Mouse (Mus musculus) midbrain, embryonic 11.5 days (tissue): Measurements from ENCODE around the gene Sorl1. TPM values are rescaled to one million over a fixed set of nuclear protein-coding genes. Genes with fewer than 3 reads are reported as not detected.

ENCODE experiments used
- ATAC-seq: fragments of 200-750 bp; cut with Nextera tagmentation; 2 replicates; pipeline ENCODE4 v1.8.0; 2017; ENCODE audit warnings: moderate TSS enrichment, moderate library complexity; ENCODE audit not compliant: low FRiP score
- DNase-seq: peaks from one replicate; pipeline ENCODE4 v3.0.0; 2015; ENCODE audit warnings: low spot score; ENCODE audit errors: missing footprints
- H3K27ac ChIP-seq: fragments of 300-500 bp; sonication (generic); 2 replicates; pipeline ENCODE4 v1.5.1; 2014; ENCODE audit warnings: low read depth, low read length
- H3K27me3 ChIP-seq: fragments of 300-500 bp; sonication (generic); 2 replicates; pipeline ENCODE4 v1.6.1; 2014; ENCODE audit warnings: mild to moderate bottlenecking, low read length, moderate library complexity, mixed read lengths; ENCODE audit not compliant: control insufficient read depth, insufficient read depth
- H3K36me3 ChIP-seq: fragments of 300-500 bp; sonication (generic); 2 replicates; pipeline ENCODE4 v1.6.1; 2014; ENCODE audit warnings: mild to moderate bottlenecking, low read length, moderate library complexity, mixed read lengths; ENCODE audit not compliant: control insufficient read depth, insufficient read depth
- H3K4me1 ChIP-seq: fragments of 300-500 bp; sonication (generic); 2 replicates; pipeline ENCODE4 v1.6.1; 2014; ENCODE audit warnings: low read length; ENCODE audit not compliant: control insufficient read depth, insufficient read depth
- H3K4me2 ChIP-seq: fragments of 300-500 bp; sonication (generic); 2 replicates; pipeline ENCODE4 v1.6.1; 2014; ENCODE audit warnings: mild to moderate bottlenecking, moderate library complexity
- H3K4me3 ChIP-seq: fragments of 300-500 bp; sonication (generic); 2 replicates; pipeline ENCODE4 v1.5.1; 2014; ENCODE audit warnings: low read depth, low read length
- H3K9ac ChIP-seq: fragments of 300-500 bp; sonication (generic); 2 replicates; pipeline ENCODE4 v1.6.1; 2014; ENCODE audit warnings: low read length
- H3K9me3 ChIP-seq: fragments of 300-500 bp; sonication (generic); 2 replicates; pipeline ENCODE4 v1.6.1; 2016; ENCODE audit warnings: low read length; ENCODE audit not compliant: control insufficient read depth
- WGBS: fragments of 180-500 bp; shearing (Covaris S2); extraction: QIAGEN DNeasy Blood & Tissue Kit; methylation state at CpG from one replicate; pipeline ENCODE4 v1.1.7; 2014; 5-methylcytosine and 5-hydroxymethylcytosine counted together
- polyA plus RNA-seq: library from polyadenylated mRNA; unstranded; fragments of >200 nt; fragmentation: Nextera tagmentation; extraction: Ambion mirVana; gene quantifications from 2 replicates; pipeline ENCODE4 v1.2.1, GENCODE M21; 2014

Gene Sorl1
- polyA plus RNA-seq, 1 experiment from 2014 or later: 3.8 TPM

- Histone ChIP-seq H3K9me3 (no peaks in the 10 kb centered on the region), H3K27ac (no peak overlapping the region; the same call in 1 of the 2 replicates), H3K27me3 (no peaks in the 10 kb centered on the region), H3K4me1 (no peaks in the 10 kb centered on the region), H3K9ac (no peak overlapping the region), H3K4me2 (no peak overlapping the region), H3K4me3 (no peak overlapping the region), H3K36me3 (no peaks in the 10 kb centered on the region)
- DNase-seq (no peak), ATAC-seq (no peak)
- WGBS: 76% methylated on average over 18 of the region's 18 CpGs
Observed at GRCm38 (mm10) chr9:42039000-42039992, 84.8 kb downstream of the Sorl1 start.

DNA sequence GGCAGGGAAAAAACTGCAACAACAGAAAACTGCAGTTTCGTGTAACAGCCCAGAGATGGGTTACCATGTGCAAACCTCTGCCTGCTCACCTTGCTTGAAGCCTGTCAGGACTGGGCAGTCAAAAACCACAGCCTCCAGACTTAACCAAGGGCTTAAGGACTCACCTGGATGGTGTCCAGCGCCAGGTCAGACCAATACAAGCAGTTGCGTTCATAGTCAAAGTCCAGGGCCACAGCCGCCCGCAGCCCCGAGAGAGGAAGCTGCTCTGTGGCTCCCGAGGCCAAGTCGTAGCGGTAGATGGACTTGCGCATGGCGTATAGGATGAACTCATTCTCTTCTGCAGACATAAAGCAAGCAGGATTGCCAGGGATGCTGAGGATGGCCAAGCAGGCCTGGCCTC lies 87.2 kb downstream of the Sorl1 start:
- Histone ChIP-seq H3K9me3 (no peaks in the 10 kb centered on the region), H3K4me2 (no peak overlapping the region), H3K27ac (no peak overlapping the region), H3K4me3 (no peak overlapping the region), H3K27me3 (no peaks in the 10 kb centered on the region), H3K4me1 (peaks cover 2% of the 10 kb centered on the region; the same call in 1 of the 2 replicates), H3K9ac (no peak overlapping the region), H3K36me3 (no peaks in the 10 kb centered on the region)
- WGBS: 93% methylated on average over 11 of the region's 11 CpGs
- DNase-seq (no peak), ATAC-seq (no peak)

- WGBS: 86% methylated on average over 5 of the region's 5 CpGs
- H3K4me3 ChIP-seq: no peak overlapping the region
- DNase-seq: no peak
- H3K27me3 ChIP-seq: no peaks in the 10 kb centered on the region
- H3K4me2 ChIP-seq: no peak overlapping the region
- H3K36me3 ChIP-seq: no peaks in the 10 kb centered on the region
- no peaks in the 10 kb centered on the region for H3K9me3 ChIP-seq
- H3K9ac ChIP-seq: no peak overlapping the region
- H3K27ac ChIP-seq: no peak overlapping the region
- no peak for ATAC-seq
- peaks cover 2% of the 10 kb centered on the region; the same call in 1 of the 2 replicates for H3K4me1 ChIP-seq
Observed at GRCm38 (mm10) chr9:42035995-42036394, 88.1 kb downstream of the Sorl1 start.

DNA sequence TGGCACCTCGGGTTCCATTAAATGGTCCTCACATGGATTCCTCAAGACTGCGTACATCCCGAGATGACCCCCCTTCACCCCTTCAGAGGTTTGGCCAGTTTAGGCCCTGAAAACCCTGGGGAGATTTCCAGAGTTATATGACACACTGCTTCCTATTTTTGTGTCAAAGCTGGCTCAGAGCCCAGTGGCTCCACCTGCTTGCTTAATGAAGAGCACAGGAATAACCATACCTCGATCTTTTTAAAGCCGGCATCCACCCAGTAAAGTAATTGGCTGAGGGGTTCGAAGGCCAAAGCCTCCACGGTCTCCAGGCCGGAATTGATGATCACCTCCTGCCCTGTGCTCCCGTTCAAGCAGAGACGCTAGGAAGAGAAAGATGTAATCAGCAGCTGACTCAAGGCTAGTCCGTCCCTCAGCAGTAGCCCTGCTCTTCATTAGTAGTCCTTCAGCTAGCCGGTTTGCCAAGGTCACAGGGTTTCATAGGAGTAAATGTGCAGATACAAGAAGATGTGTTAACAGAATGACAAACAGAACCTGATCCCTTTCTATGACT lies 88.8 kb downstream of the Sorl1 start:
- H3K27me3 ChIP-seq: no peaks in the 10 kb centered on the region
- H3K27ac ChIP-seq: no peak overlapping the region
- DNase-seq (no peak), ATAC-seq (no peak)
- H3K36me3 ChIP-seq: no peaks in the 10 kb centered on the region
- no peak overlapping the region for H3K9ac ChIP-seq
- no peak overlapping the region for H3K4me2 ChIP-seq
- WGBS: 87% methylated on average over 12 of the region's 12 CpGs
- no peak overlapping the region for H3K4me3 ChIP-seq
- H3K4me1 ChIP-seq: peaks cover 2% of the 10 kb centered on the region; the same call in 1 of the 2 replicates
- H3K9me3 ChIP-seq: no peaks in the 10 kb centered on the region

DNA sequence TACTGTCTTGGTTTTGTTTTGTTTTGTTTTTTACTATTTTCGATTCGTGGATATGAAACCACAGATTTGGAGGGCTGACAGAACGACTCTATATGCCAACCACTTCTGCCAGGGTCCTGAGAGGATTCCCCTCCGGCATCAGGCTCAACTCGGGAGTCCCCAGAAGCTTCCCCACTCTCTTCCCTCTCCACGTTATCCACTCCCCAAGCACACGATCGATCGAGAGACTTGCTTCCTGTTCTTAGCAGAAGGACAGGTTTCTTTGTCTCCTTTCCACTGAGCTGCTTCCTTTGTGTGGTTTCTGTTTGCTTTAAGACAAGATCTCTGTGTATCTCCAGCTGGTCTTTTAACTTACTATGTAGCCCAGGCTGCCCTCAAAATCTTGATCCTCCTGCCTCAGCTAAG lies 90.0 kb downstream of the Sorl1 start:
- H3K27ac ChIP-seq: no peak overlapping the region
- H3K4me2 ChIP-seq: no peak overlapping the region
- DNase-seq (no peak), ATAC-seq (no peak)
- no peaks in the 10 kb centered on the region for H3K36me3 ChIP-seq
- no peaks in the 10 kb centered on the region for H3K9me3 ChIP-seq
- WGBS: 53% methylated on average over 9 of the region's 9 CpGs
- H3K27me3 ChIP-seq: no peaks in the 10 kb centered on the region
- no peak overlapping the region for H3K4me3 ChIP-seq
- H3K4me1 ChIP-seq: peaks cover 2% of the 10 kb centered on the region; the same call in 1 of the 2 replicates
- H3K9ac ChIP-seq: no peak overlapping the region

DNA sequence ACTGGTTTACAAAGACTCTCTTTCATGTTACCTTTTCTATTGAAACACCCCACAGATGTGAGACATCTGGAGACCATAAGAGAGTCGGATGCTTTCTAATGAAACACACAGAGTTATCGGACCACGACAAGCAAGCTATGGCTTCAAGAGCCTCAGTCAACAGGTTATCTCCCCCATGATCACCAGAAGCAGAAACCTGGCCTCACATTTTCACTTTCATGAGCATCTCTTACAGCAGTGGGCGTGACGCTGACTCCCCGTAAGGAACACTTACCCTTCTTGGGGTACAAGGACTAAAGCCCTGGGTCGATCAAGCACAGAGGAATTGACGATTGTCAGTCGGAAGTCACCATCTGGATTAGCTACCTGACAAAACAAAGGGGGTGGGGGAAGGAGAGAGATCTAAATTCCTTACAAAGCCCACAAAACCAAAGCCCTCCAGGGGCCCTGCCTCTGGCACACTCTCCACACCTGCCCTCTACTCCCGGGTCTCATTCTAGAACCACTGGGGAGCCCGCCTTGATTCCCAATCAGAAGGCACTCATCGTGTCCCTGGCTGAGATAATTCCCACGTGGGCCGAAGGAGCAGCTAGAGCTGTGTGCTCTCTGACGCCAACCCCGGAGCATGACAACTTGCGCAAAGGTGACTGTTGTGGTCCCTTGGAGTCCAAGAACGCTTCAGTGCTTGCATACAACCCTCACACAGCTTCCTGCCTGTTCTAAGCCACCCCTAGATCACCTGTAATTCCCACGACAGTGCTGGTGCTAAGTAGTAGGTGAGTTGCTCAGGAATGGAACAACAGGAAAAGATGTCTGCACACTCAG lies 90.6 kb downstream of the Sorl1 start:
- Histone ChIP-seq H3K36me3 (no peaks in the 10 kb centered on the region), H3K4me1 (peaks cover 2% of the 10 kb centered on the region; the same call in 1 of the 2 replicates), H3K4me2 (no peak overlapping the region), H3K9me3 (no peaks in the 10 kb centered on the region), H3K27me3 (no peaks in the 10 kb centered on the region), H3K27ac (no peak overlapping the region), H3K9ac (no peak overlapping the region), H3K4me3 (no peak overlapping the region)
- ATAC-seq (no peak), DNase-seq (no peak)
- WGBS: 46% methylated on average over 19 of the region's 19 CpGs

GRCm38 (mm10) chr9:42032419-42032818 lies 91.7 kb downstream of the Sorl1 start:
- Histone ChIP-seq H3K27me3 (no peaks in the 10 kb centered on the region), H3K9me3 (no peaks in the 10 kb centered on the region), H3K4me1 (peaks cover 2% of the 10 kb centered on the region; the same call in 1 of the 2 replicates), H3K4me2 (no peak overlapping the region), H3K36me3 (no peaks in the 10 kb centered on the region), H3K27ac (no peak overlapping the region), H3K4me3 (no peak overlapping the region), H3K9ac (no peak overlapping the region)
- WGBS: 67% methylated on average over 9 of the region's 9 CpGs
- DNase-seq (no peak), ATAC-seq (no peak)

GRCm38 (mm10) chr9:42028807-42029206 lies 95.3 kb downstream of the Sorl1 start:
- WGBS: 76% methylated on average over 4 of the region's 4 CpGs

More at GRCm38 (mm10) chr9:42028807-42029206, 95.3 kb downstream of the Sorl1 start:
- Histone ChIP-seq H3K9ac (no peak overlapping the region), H3K9me3 (no peaks in the 10 kb centered on the region), H3K4me1 (peaks cover 2% of the 10 kb centered on the region; the same call in 1 of the 2 replicates), H3K27ac (no peak overlapping the region), H3K36me3 (no peaks in the 10 kb centered on the region), H3K27me3 (no peaks in the 10 kb centered on the region), H3K4me3 (no peak overlapping the region), H3K4me2 (no peak overlapping the region)
- no peak for ATAC-seq
- DNase-seq: no peak
